Mouse (Mus musculus): ENCODE measurements around the gene Olfr811.

The Olfr811 gene

GRCm38 (mm10) chr10:129804296-129804695 lies at the start of gene Olfr811:
Gene Olfr811 (minus strand): TSS chr10:129804396.
- DNase-seq: no peak

GRCm38 (mm10) chr10:129847343-129847742 lies 43.1 kb upstream of the Olfr811 start:
- DNase-seq: no peak

- no peak for DNase-seq
Measured at GRCm38 (mm10) chr10:129845994-129846393, 41.8 kb upstream of the Olfr811 start, which contains the start of gene Olfr812. Gene Olfr812 (minus strand): TSS chr10:129846094.

- DNase-seq: no peak
Measured at GRCm38 (mm10) chr10:129794817-129795216, 9.4 kb downstream of the Olfr811 start, which contains the start of gene Olfr810. Gene Olfr810 (minus strand): TSS chr10:129794917.

GRCm38 (mm10) chr10:129778123-129778522 lies 26.1 kb downstream of the Olfr811 start:
- no peak for DNase-seq

GRCm38 (mm10) chr10:129774338-129774737 lies 29.9 kb downstream of the Olfr811 start, which contains the start of gene Olfr809:
Gene Olfr809 (plus strand): TSS chr10:129774638.
- no peak for DNase-seq

GRCm38 (mm10) chr10:129765182-129765581 lies 39.0 kb downstream of the Olfr811 start, which contains the start of gene Olfr808:
Gene Olfr808 (plus strand): TSS chr10:129765482.
- DNase-seq: no peak

GRCm38 (mm10) chr10:129757693-129758092 lies 46.5 kb downstream of the Olfr811 start, which contains the start of gene Olfr807:
Gene Olfr807 (minus strand): TSS chr10:129757793.
- DNase-seq: no peak

Data from cerebellum, postnatal 14 days (tissue).